Mouse (Mus musculus) heart, embryonic 13.5 days (tissue): ENCODE results near the gene H2-Ke6. TPM values are rescaled to one million over a fixed set of nuclear protein-coding genes. Genes with fewer than 3 reads are reported as not detected.
A peak's percentile ranks its signal among the peaks of the same experiment; 100 is the strongest.

Experiments
- ATAC-seq: fragments of 200-750 bp; cut with Nextera tagmentation; 2 replicates; pipeline ENCODE4 v1.8.0; 2017; ENCODE audit warnings: moderate TSS enrichment; ENCODE audit not compliant: insufficient number of reproducible peaks, low FRiP score, low TSS enrichment; ENCODE audit errors: extremely low read depth
- H3K27ac ChIP-seq: fragments of 300-500 bp; sonication (generic); replicated peaks from 2 replicates; pipeline ENCODE4 v1.5.1; 2015; ENCODE audit warnings: moderate library complexity, mild to moderate bottlenecking, inconsistent platforms
- H3K27me3 ChIP-seq: fragments of 300-500 bp; sonication (generic); replicated peaks from 2 replicates; pipeline ENCODE4 v1.6.1; 2015; ENCODE audit warnings: mild to moderate bottlenecking, inconsistent platforms
- H3K36me3 ChIP-seq: fragments of 300-500 bp; sonication (generic); 2 replicates; pipeline ENCODE4 v1.6.1; 2015; ENCODE audit warnings: mild to moderate bottlenecking, inconsistent platforms
- H3K4me1 ChIP-seq: fragments of 300-500 bp; sonication (generic); 2 replicates; pipeline ENCODE4 v1.6.1; 2015; ENCODE audit warnings: inconsistent platforms
- H3K4me2 ChIP-seq: fragments of 300-500 bp; sonication (generic); 2 replicates; pipeline ENCODE4 v1.6.1; 2015; ENCODE audit warnings: inconsistent platforms, mild to moderate bottlenecking, moderate library complexity
- H3K4me3 ChIP-seq: fragments of 300-500 bp; sonication (generic); 2 replicates; pipeline ENCODE4 v1.5.1; 2015; ENCODE audit warnings: moderate library complexity, mild to moderate bottlenecking, inconsistent platforms
- H3K9ac ChIP-seq: fragments of 300-500 bp; sonication (generic); 2 replicates; pipeline ENCODE4 v1.6.1; 2015; ENCODE audit warnings: inconsistent platforms, mild to moderate bottlenecking, moderate library complexity
- H3K9me3 ChIP-seq: fragments of 300-500 bp; sonication (generic); 2 replicates; pipeline ENCODE4 v1.6.1; 2016; ENCODE audit warnings: inconsistent platforms
- WGBS: fragments of 180-500 bp; shearing (Covaris S2); methylation state at CpG from one replicate; pipeline ENCODE4 v1.1.7; 2015; ENCODE audit warnings: mixed read lengths; 5-methylcytosine and 5-hydroxymethylcytosine counted together
- polyA plus RNA-seq: library from polyadenylated mRNA; unstranded; fragments of >200 nt; fragmentation: Nextera tagmentation; extraction: Ambion mirVana; gene quantifications from 2 replicates; pipeline ENCODE4 v1.2.1, GENCODE M21; 2015

The H2-Ke6 gene
- polyA plus RNA-seq, 1 experiment from 2014 or later = 37.7 TPM

DNA sequence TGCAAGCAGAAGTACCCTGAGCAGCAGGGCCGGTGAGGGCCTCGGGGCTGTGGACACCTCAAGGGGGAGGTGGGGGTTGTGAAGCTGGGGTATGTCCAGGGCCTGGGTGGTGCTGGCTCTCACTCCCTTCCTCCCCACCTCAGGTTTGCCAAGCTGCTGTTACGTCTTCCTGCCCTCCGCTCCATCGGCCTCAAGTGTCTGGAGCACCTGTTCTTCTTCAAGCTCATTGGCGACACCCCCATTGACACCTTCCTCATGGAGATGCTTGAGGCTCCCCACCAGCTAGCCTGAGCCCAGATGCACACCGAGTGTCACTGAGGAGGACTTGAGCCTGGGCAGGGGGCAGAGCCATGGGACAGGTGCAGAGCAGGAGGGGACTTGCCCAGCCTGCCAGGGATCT lies 9.4 kb upstream of the H2-Ke6 start:
- Histone ChIP-seq H3K36me3 (peaks cover 47% of the 10 kb centered on the region), H3K4me1 (peaks cover 49% of the 10 kb centered on the region), H3K4me3 (no peak overlapping the region), H3K27me3 (peaks cover 49% of the 10 kb centered on the region), H3K9ac (no peak overlapping the region), H3K27ac (no peak overlapping the region), H3K4me2 (no peak overlapping the region), H3K9me3 (no peaks in the 10 kb centered on the region)
- no peak for ATAC-seq
- WGBS = 83% methylated on average over 7 of the region's 7 CpGs

DNA sequence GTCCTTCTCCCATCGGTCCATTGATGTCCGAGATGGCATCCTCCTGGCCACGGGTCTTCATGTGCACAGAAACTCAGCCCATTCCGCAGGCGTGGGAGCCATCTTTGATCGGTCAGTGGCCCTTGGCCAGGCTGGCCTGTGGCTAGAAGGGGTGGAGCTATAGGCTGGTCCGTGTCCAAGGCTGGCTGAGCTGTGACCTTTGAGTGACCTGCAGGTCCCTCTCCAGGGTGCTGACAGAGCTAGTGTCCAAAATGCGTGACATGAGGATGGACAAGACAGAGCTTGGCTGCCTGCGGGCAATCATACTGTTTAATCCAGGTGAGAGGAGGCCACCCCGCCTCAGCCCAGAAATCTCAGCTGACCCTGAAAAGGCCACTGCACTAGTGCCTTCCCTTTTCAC lies 8.8 kb upstream of the H2-Ke6 start:
- no peak overlapping the region for H3K9ac ChIP-seq
- H3K27me3 ChIP-seq = peaks cover 43% of the 10 kb centered on the region
- H3K27ac ChIP-seq = no peak overlapping the region
- no peak for ATAC-seq
- 75% methylated on average over 10 of the region's 10 CpGs for WGBS
- H3K4me3 ChIP-seq = no peak overlapping the region
- no peak overlapping the region for H3K4me2 ChIP-seq
- H3K36me3 ChIP-seq = peaks cover 47% of the 10 kb centered on the region
- H3K9me3 ChIP-seq = no peaks in the 10 kb centered on the region
- peaks cover 49% of the 10 kb centered on the region for H3K4me1 ChIP-seq

DNA sequence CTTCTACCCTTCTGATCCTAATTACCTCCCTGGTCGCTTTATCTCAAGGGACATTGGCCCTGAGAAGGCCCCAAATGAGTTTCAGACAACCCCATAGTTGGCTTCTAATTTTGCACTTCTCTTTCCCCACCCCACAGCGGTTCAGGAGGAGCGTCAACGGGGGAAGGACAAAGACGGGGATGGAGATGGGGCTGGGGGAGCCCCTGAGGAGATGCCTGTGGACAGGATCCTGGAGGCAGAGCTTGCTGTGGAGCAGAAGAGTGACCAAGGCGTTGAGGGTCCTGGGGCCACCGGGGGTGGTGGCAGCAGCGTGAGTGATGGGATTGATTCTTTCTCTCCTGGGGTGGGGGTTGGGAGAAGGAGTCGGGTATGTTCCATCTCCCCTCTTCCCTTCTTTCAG lies 7.7 kb upstream of the H2-Ke6 start:
- peaks cover 47% of the 10 kb centered on the region for H3K36me3 ChIP-seq
- H3K9me3 ChIP-seq = no peaks in the 10 kb centered on the region
- peaks cover 32% of the 10 kb centered on the region for H3K27me3 ChIP-seq
- H3K4me2 ChIP-seq = no peak overlapping the region
- no peak overlapping the region for H3K27ac ChIP-seq
- 83% methylated on average over 9 of the region's 9 CpGs for WGBS
- ATAC-seq = no peak
- H3K4me3 ChIP-seq = no peak overlapping the region
- peaks cover 44% of the 10 kb centered on the region for H3K4me1 ChIP-seq
- no peak overlapping the region for H3K9ac ChIP-seq

DNA sequence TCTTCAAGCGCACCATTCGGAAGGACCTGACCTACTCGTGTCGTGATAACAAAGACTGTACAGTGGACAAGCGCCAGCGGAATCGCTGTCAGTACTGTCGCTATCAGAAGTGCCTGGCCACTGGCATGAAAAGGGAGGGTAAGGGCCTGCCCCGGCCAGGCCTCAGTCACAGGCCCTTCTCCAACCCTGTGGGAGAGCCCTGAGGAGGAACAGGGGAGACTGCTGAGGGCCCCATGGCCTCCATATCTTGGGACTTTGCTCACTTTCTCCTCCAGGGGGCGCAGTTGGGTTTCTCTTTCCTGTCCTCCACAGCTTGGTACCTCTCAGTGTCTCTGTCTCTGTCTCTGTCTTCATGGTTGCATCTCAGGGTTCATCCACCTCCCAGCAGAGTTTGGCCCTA lies 6.2 kb upstream of the H2-Ke6 start:
- 58% methylated on average over 10 of the region's 10 CpGs for WGBS
- H3K9me3 ChIP-seq = no peaks in the 10 kb centered on the region
- H3K27ac ChIP-seq = no peak overlapping the region
- peak overlapping the region; percentile 92; the same call in 1 of the 2 replicates for H3K9ac ChIP-seq
- ATAC-seq = no peak
- H3K4me2 ChIP-seq = no peak overlapping the region
- peaks cover 18% of the 10 kb centered on the region for H3K27me3 ChIP-seq
- H3K36me3 ChIP-seq = peaks cover 60% of the 10 kb centered on the region
- H3K4me3 ChIP-seq = no peak overlapping the region
- peaks cover 47% of the 10 kb centered on the region for H3K4me1 ChIP-seq

DNA sequence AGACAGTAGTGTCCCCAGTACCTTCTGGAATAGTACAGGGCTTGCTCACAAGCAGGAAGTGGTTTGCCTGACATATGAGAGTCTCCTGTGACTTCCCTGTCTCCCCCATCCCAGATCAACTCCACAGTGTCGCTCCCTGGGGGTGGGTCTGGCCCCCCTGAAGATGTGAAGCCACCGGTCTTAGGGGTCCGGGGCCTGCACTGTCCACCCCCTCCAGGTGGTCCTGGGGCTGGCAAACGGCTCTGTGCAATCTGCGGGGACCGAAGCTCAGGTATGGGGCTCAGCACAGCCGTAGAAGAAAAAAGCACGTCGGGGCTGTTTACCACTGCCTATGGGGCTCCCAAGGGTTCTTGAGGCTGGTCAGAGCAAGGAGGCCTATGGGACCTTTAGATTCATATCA lies 5.6 kb upstream of the H2-Ke6 start:
- H3K4me2 ChIP-seq = peak overlapping the region; percentile 94
- peaks cover 12% of the 10 kb centered on the region for H3K27me3 ChIP-seq
- WGBS = 92% methylated on average over 9 of the region's 9 CpGs
- no peak for ATAC-seq
- H3K4me3 ChIP-seq = 0 out of 2 replicates have a peak overlapping the region, but pooled peaks have one; percentile 77
- H3K4me1 ChIP-seq = peaks cover 47% of the 10 kb centered on the region
- H3K36me3 ChIP-seq = peaks cover 66% of the 10 kb centered on the region
- no peaks in the 10 kb centered on the region for H3K9me3 ChIP-seq
- no peak overlapping the region for H3K27ac ChIP-seq
- peak overlapping the region; percentile 92 for H3K9ac ChIP-seq

DNA sequence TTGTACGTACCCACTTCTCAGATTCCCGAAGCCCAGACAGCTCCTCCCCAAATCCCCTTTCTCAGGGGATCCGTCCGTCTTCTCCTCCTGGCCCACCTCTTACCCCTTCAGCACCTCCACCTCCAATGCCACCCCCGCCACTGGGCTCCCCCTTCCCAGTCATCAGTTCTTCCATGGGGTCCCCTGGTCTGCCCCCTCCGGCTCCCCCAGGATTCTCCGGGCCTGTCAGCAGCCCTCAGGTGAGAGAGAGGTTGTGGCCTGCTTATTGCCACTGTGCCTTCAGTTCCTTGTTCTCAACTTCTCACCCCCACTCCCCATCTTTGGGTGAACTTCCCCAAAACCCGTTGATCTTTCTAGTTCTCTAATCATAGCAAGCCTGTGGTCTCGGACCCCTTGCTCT lies 4.9 kb upstream of the H2-Ke6 start:
- peak overlapping the region; percentile 94 for H3K4me2 ChIP-seq
- no peak for ATAC-seq
- peak overlapping the region; percentile 77 for H3K4me3 ChIP-seq
- WGBS = 50% methylated on average over 9 of the region's 9 CpGs
- peak overlapping the region; percentile 92 for H3K9ac ChIP-seq
- H3K27me3 ChIP-seq = peaks cover 6% of the 10 kb centered on the region
- peaks cover 66% of the 10 kb centered on the region for H3K36me3 ChIP-seq
- peak overlapping the region; percentile 98 for H3K27ac ChIP-seq
- H3K9me3 ChIP-seq = no peaks in the 10 kb centered on the region
- H3K4me1 ChIP-seq = peaks cover 47% of the 10 kb centered on the region

DNA sequence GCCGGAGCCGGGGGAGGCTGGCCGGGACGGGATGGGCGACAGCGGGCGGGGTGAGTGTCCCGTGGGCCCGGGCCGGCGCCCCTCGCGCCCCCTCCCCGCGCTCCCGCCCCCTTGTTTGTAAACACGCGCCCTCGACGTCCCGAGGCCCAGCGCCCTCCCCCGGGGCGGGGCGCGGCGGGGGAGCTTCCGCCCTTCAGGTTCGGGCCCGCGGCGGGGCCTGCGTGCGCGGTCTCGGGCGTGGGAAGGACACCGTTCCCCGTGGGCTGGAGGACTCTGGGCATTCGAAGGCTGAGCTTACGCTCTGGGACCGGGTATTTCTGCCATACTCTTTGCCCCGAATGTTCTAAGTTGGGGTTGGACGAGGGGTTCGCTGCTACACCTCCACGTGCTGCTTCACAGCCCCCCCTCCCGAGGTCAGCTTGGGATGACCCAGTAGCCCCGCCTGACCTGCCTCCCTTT lies 4.3 kb upstream of the H2-Ke6 start:
- Histone ChIP-seq H3K4me2 (peak overlapping the region; percentile 94), H3K27me3 (no peaks in the 10 kb centered on the region), H3K9me3 (no peaks in the 10 kb centered on the region), H3K36me3 (peaks cover 60% of the 10 kb centered on the region), H3K9ac (peak overlapping the region; percentile 92), H3K27ac (peak overlapping the region; percentile 98), H3K4me1 (peaks cover 49% of the 10 kb centered on the region), H3K4me3 (peak overlapping the region; percentile 77)
- WGBS = under 1% methylated on average over 45 of the region's 48 CpGs
- peak; percentile 21; the same call in 1 of the 2 replicates for ATAC-seq

DNA sequence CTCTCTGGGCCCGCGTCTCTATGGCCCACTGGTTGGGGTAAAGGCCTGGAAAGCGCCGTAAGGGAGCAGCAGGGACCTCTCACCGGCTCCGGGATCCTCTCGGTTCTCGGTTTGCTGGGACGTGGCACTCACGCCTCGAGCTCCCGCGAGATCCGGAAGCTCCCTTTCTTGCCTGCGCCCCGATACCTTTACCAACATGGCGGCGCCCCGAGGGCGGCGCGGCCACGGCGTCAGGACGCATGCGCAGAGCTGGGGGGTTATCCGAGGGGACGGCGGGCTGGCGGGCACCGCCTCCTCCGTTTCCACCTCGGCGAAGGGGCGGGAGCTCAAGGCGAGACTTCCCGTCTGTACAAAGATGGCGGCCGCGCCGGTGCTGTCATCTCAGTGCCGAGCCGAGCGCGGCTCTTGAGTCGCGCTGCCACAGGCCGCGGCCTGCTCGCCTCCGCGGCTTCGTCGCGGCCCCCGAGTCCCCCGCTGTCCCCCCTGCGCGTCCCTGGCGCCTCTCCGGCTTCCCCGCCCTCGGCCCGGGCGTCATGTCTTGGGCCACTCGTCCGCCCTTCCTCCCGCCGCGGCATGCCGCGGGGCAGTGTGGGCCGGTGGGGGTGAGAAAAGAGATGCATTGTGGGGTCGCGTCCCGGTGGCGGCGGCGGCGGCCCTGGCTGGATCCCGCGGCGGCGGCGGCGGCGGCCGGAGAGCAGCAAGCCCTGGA lies 3.8 kb upstream of the H2-Ke6 start, which contains the start of the genes Slc39a7 and Rxrb:
TSS of gene Slc39a7 (minus strand) at position 218 of the 709 bp plus-strand sequence.
TSS of gene Rxrb (plus strand) at position 348 of the 709 bp plus-strand sequence.
- peak within 1 kb of the TSS; percentile 98 for H3K27ac ChIP-seq
- H3K9ac ChIP-seq = peak within 1 kb of the TSS; percentile 92
- H3K4me2 ChIP-seq = peak within 1 kb of the TSS; percentile 94
- H3K4me1 ChIP-seq = peaks cover 55% of the 10 kb centered on the region
- ATAC-seq = peak; percentile 72
- no peaks in the 10 kb centered on the region for H3K27me3 ChIP-seq
- peaks cover 54% of the 10 kb centered on the region for H3K36me3 ChIP-seq
- WGBS = under 1% methylated on average over 78 of the region's 88 CpGs
- H3K9me3 ChIP-seq = no peaks in the 10 kb centered on the region
- H3K4me3 ChIP-seq = peak within 1 kb of the TSS; percentile 77

DNA sequence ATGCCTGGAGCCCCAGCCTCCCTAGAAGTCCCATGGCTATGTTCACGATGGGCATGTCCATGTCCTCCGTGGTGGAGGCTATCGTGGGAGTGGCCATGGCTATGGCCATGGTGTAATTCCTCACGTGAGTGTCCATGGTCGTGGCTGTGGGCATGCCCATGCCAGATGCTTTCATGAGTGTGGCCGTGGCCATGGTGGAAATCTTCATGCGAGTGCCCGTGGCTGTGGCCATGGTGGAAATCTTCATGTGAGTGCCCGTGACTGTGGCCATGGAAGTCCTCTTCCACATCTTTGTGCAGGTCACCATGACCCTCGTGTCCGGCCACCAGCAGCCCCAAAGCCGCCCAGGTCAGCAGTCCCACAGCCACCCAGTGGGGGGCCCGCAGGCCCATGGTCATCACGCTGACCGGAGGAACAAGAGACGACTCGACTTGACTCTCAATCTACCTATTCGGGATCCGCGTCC lies 3.0 kb upstream of the H2-Ke6 start:
- no peaks in the 10 kb centered on the region for H3K9me3 ChIP-seq
- H3K4me2 ChIP-seq = peak overlapping the region; percentile 94
- 2% methylated on average over 20 of the region's 20 CpGs for WGBS
- peaks cover 47% of the 10 kb centered on the region for H3K36me3 ChIP-seq
- H3K4me1 ChIP-seq = peaks cover 62% of the 10 kb centered on the region
- peak overlapping the region; percentile 98 for H3K27ac ChIP-seq
- peak overlapping the region; percentile 92 for H3K9ac ChIP-seq
- H3K4me3 ChIP-seq = peak overlapping the region; percentile 77
- no peaks in the 10 kb centered on the region for H3K27me3 ChIP-seq
- no peak for ATAC-seq

DNA sequence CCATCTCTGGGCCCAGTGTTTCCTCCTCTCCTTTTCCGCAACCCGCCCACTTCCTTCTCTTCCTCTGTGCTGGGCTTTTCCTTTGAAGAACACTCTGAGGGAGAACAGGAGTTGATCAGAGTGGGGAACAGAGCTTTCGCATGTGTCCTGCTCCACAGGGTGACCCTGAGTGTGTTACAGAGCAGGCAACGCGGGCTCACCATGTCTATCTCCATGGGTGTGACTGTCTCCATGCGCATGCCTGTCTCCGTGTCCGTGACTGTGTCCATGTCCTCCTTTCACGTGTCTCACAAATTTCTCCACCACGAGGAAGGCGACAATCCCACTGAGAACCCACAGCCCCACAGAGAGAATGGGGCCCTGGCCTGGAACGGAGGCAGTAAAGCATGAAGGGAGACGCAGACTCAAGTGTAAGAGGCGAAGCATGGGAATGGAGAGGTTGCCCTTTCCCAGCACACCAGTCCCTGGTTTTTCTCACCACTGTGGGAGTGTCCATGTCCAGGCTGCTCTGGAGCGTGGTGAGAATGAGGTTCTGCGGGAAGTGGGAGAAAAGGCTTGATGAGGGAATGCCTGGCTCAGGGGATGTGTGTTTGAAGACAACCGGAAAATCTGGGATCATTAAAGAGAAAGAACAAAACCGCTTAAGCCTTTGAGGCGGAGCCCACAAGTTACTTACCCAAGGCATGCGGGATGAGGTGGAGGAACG lies 2.2 kb upstream of the H2-Ke6 start:
- Histone ChIP-seq H3K27me3 (no peaks in the 10 kb centered on the region), H3K36me3 (peaks cover 39% of the 10 kb centered on the region), H3K9ac (peak overlapping the region; percentile 92), H3K27ac (0 out of 2 replicates have a peak overlapping the region, but pooled peaks have one; percentile 1), H3K4me2 (peak overlapping the region; percentile 94), H3K4me1 (peaks cover 71% of the 10 kb centered on the region), H3K9me3 (no peaks in the 10 kb centered on the region), H3K4me3 (peak overlapping the region; percentile 77)
- no peak for ATAC-seq
- WGBS = 77% methylated on average over 21 of the region's 21 CpGs

DNA sequence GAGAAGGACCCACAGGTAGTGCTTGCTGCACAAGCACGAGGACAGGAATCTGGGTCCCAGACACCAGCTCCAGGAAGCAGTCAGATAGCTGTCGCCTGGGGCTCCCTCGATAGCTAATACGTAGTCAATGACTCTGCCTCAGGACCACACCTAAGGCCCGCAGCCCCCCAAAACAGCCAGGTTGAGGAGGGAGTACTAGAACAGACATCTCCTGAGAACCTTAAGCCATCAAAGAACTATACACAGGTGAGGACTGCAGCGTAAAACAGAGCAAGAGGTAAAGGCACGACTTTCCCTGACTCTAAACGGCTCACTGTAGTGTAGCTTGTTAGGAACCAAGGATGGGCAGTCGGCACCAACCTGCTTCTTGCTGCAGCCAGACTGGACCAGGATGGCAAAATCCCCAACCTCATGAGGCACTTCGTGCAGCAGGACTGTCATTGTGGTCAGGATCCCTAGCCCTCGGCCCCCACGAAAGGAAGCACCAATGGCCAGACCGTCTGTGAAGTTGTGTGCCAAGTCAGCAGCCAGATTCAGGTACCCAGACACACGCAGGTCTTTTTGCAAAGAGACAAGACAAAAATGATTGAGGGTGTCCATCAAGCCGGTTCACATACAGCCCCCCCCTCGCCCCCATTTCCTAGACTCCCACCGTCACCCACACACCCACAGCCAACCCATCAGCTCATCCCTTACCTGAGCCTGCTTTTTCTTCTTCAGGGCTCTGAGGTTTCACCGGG lies 1.5 kb upstream of the H2-Ke6 start:
- ATAC-seq = no peak
- 87% methylated on average over 18 of the region's 18 CpGs for WGBS
- H3K27ac ChIP-seq = no peak overlapping the region
- peaks cover 34% of the 10 kb centered on the region for H3K36me3 ChIP-seq
- H3K4me3 ChIP-seq = peak overlapping the region; percentile 77
- H3K27me3 ChIP-seq = no peaks in the 10 kb centered on the region
- H3K9me3 ChIP-seq = no peaks in the 10 kb centered on the region
- peaks cover 71% of the 10 kb centered on the region for H3K4me1 ChIP-seq
- peak overlapping the region; percentile 92 for H3K9ac ChIP-seq
- H3K4me2 ChIP-seq = peak overlapping the region; percentile 94
